Mouse (Mus musculus): ENCODE results near the gene Cyb5r4. TPM values are rescaled to one million over a fixed set of nuclear protein-coding genes. Genes with fewer than 3 reads are reported as not detected.
A peak's percentile ranks its signal among the peaks of the same experiment; 100 is the strongest.

The Cyb5r4 gene
- total and polyA plus RNA-seq, 2 experiments from 2014 or later, result 23.5 to 33.4 TPM

- 39% methylated on average over 8 of the region's 8 CpGs for WGBS
- Histone ChIP-seq H3K27ac (ENCODE audit: low read depth) (no peak overlapping the region), H3K9ac (replicated peaks; ENCODE audit: low read depth, low read length) (no peak overlapping the region), H3K27me3 (ENCODE audit: control insufficient read depth, insufficient read depth, low read length) (no peaks in the 10 kb centered on the region), H3K9me3 (replicated peaks; ENCODE audit: control insufficient read depth, low read length) (no peaks in the 10 kb centered on the region), H3K4me1 (ENCODE audit: control insufficient read depth, insufficient read depth) (peaks cover 7% of the 10 kb centered on the region; the same call in 1 of the 2 replicates), H3K4me2 (ENCODE audit: low read depth, low read length) (no peak overlapping the region), H3K4me3 (ENCODE audit: low read depth, low read length) (no peak overlapping the region), H3K36me3 (replicated peaks; ENCODE audit: control insufficient read depth, insufficient read depth, low read length) (peaks cover 10% of the 10 kb centered on the region; the same call in 1 of the 2 replicates)
- ATAC-seq (ENCODE audit: insufficient read depth, low read depth), result no peak
- TF ChIP-seq EP300 (IDR thresholded peaks at IDR 0.05; ENCODE audit: low read depth) (no peak), CTCF (IDR thresholded peaks at IDR 0.05; ENCODE audit: low read depth) (peak; percentile 87)
- DNase-seq (ENCODE audit: low spot score), result peak; percentile 63
These were observed 5.7 kb downstream of the Cyb5r4 start for GRCm38 (mm10) chr9:87027423-87028084.

GRCm38 (mm10) chr9:87032196-87032595 is 10.4 kb downstream of the Cyb5r4 start:
- no peak for TF ChIP-seq CTCF (IDR thresholded peaks at IDR 0.05; ENCODE audit: low read depth)
- no peak for TF ChIP-seq EP300 (IDR thresholded peaks at IDR 0.05; ENCODE audit: low read depth)
- Histone ChIP-seq H3K36me3 (replicated peaks; ENCODE audit: control insufficient read depth, insufficient read depth, low read length) (peaks cover 32% of the 10 kb centered on the region), H3K27ac (ENCODE audit: low read depth) (no peak overlapping the region), H3K9me3 (replicated peaks; ENCODE audit: control insufficient read depth, low read length) (no peaks in the 10 kb centered on the region), H3K4me1 (ENCODE audit: control insufficient read depth, insufficient read depth) (no peaks in the 10 kb centered on the region), H3K27me3 (ENCODE audit: control insufficient read depth, insufficient read depth, low read length) (no peaks in the 10 kb centered on the region), H3K4me3 (ENCODE audit: low read depth, low read length) (no peak overlapping the region), H3K4me2 (ENCODE audit: low read depth, low read length) (no peak overlapping the region), H3K9ac (replicated peaks; ENCODE audit: low read depth, low read length) (no peak overlapping the region)
- whole genome bisulfite sequencing, result 60% methylated on average over 4 of the region's 4 CpGs
- ATAC-seq (ENCODE audit: insufficient read depth, low read depth), result no peak
- DNase-seq (ENCODE audit: low spot score), result no peak

- H3K9me3 ChIP-seq (replicated peaks; ENCODE audit: control insufficient read depth, low read length), result no peaks in the 10 kb centered on the region
- no peak for ATAC-seq (ENCODE audit: insufficient read depth, low read depth)
These were observed 13.2 kb downstream of the Cyb5r4 start for GRCm38 (mm10) chr9:87034831-87035580.

GRCm38 (mm10) chr9:87049425-87049824 is 27.6 kb downstream of the Cyb5r4 start:
- no peaks in the 10 kb centered on the region for H3K9me3 ChIP-seq (replicated peaks; ENCODE audit: control insufficient read depth, low read length)

More at GRCm38 (mm10) chr9:87034831-87035580, 13.2 kb downstream of the Cyb5r4 start:
- no peak overlapping the region for H3K9ac ChIP-seq (replicated peaks; ENCODE audit: low read depth, low read length)
- H3K27ac ChIP-seq (ENCODE audit: low read depth), result no peak overlapping the region
- H3K4me2 ChIP-seq (ENCODE audit: low read depth, low read length), result no peak overlapping the region
- no peaks in the 10 kb centered on the region for H3K27me3 ChIP-seq (ENCODE audit: control insufficient read depth, insufficient read depth, low read length)
- WGBS, result 76% methylated on average over 2 of the region's 2 CpGs
- no peak for TF ChIP-seq EP300 (IDR thresholded peaks at IDR 0.05; ENCODE audit: low read depth)
- no peak for TF ChIP-seq CTCF (IDR thresholded peaks at IDR 0.05; ENCODE audit: low read depth)
- peaks cover 22% of the 10 kb centered on the region for H3K36me3 ChIP-seq (replicated peaks; ENCODE audit: control insufficient read depth, insufficient read depth, low read length)
- no peak for DNase-seq (ENCODE audit: low spot score)
- H3K4me3 ChIP-seq (ENCODE audit: low read depth, low read length), result no peak overlapping the region
- no peaks in the 10 kb centered on the region for H3K4me1 ChIP-seq (ENCODE audit: control insufficient read depth, insufficient read depth)

GRCm38 (mm10) chr9:87055547-87056235 is 33.9 kb downstream of the Cyb5r4 start:
- Histone ChIP-seq H3K9ac (replicated peaks; ENCODE audit: low read depth, low read length) (no peak overlapping the region), H3K9me3 (replicated peaks; ENCODE audit: control insufficient read depth, low read length) (no peaks in the 10 kb centered on the region), H3K36me3 (replicated peaks; ENCODE audit: control insufficient read depth, insufficient read depth, low read length) (peaks cover 33% of the 10 kb centered on the region), H3K27ac (ENCODE audit: low read depth) (no peak overlapping the region), H3K27me3 (ENCODE audit: control insufficient read depth, insufficient read depth, low read length) (no peaks in the 10 kb centered on the region), H3K4me3 (ENCODE audit: low read depth, low read length) (no peak overlapping the region), H3K4me2 (ENCODE audit: low read depth, low read length) (no peak overlapping the region), H3K4me1 (ENCODE audit: control insufficient read depth, insufficient read depth) (no peaks in the 10 kb centered on the region)
- TF ChIP-seq EP300 (IDR thresholded peaks at IDR 0.05; ENCODE audit: low read depth), result no peak
- TF ChIP-seq CTCF (IDR thresholded peaks at IDR 0.05; ENCODE audit: low read depth), result no peak
- ATAC-seq (ENCODE audit: insufficient read depth, low read depth) (no peak), DNase-seq (ENCODE audit: low spot score) (no peak)
- 85% methylated on average over 11 of the region's 11 CpGs for WGBS

More at GRCm38 (mm10) chr9:87049425-87049824, 27.6 kb downstream of the Cyb5r4 start:
- no peak for TF ChIP-seq CTCF (IDR thresholded peaks at IDR 0.05; ENCODE audit: low read depth)
- H3K4me3 ChIP-seq (ENCODE audit: low read depth, low read length), result no peak overlapping the region
- 0 out of 2 replicates have a peak, but pooled peaks cover 3% of the 10 kb centered on the region for H3K4me1 ChIP-seq (ENCODE audit: control insufficient read depth, insufficient read depth)
- WGBS, result 56% methylated on average over 4 of the region's 4 CpGs
- DNase-seq (ENCODE audit: low spot score) (peak; percentile 45), ATAC-seq (ENCODE audit: insufficient read depth, low read depth) (no peak)
- no peaks in the 10 kb centered on the region for H3K27me3 ChIP-seq (ENCODE audit: control insufficient read depth, insufficient read depth, low read length)
- no peak overlapping the region for H3K4me2 ChIP-seq (ENCODE audit: low read depth, low read length)
- no peak overlapping the region for H3K9ac ChIP-seq (replicated peaks; ENCODE audit: low read depth, low read length)
- no peak overlapping the region for H3K27ac ChIP-seq (ENCODE audit: low read depth)
- H3K36me3 ChIP-seq (replicated peaks; ENCODE audit: control insufficient read depth, insufficient read depth, low read length), result peaks cover 4% of the 10 kb centered on the region; the same call in 1 of the 2 replicates

Data from heart, postnatal 0 days (tissue).